Mouse (Mus musculus): ENCODE results near the gene Rcbtb1. TPM values are rescaled to one million over a fixed set of nuclear protein-coding genes. Genes with fewer than 3 reads are reported as not detected.

The Rcbtb1 gene
- polyA plus RNA-seq (2012; rRNA removed; ENCODE audit: low replicate concordance) = 14.9 and 18.1 TPM in 2 replicates

DNA sequence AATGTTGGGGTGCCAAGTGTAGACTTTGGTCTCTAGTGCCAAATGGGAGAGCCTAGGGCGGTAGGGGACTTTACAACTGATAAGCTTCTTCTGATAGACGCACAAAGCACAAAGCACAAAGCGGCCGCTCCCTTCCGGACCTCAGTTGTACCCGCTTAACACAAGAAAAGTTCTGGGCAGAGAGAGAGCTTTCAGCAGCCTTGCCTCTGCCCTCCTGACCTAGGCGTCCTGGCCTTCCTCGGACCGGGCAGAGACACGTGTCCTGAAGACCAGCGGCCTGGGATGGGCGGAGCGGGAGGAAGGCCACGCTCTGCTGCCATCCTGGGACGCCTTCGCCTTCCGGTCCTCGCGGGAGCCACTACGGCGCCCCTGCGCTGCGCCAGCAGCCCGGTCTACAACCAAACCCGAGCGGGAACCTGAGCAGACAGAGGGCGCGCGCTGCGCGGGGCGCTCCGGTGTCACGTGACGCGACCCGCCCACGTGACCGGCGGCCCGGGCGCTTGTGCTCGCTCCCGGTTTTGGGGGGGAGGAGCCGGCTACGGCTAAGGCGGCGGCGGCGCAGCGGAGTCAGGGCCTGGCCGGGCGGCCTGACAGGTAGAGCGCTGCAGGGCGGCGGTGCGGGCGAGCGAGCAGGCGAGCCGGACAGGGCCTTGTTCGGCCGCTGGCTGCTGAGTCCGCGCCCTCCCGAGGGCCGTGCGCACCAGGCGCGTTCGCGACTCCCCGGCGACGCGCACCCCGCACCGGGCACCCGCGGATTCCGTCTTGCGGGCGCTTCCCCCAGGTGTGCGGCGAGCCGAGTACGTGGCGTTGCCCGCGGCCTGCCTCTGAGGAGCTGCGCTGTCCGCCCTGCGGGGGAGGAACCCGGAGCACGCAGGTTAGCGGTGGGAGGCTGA is at the start of gene Rcbtb1:
Gene Rcbtb1, plus strand, starts transcription at position 499 of the 893 bp plus-strand sequence.

DNA sequence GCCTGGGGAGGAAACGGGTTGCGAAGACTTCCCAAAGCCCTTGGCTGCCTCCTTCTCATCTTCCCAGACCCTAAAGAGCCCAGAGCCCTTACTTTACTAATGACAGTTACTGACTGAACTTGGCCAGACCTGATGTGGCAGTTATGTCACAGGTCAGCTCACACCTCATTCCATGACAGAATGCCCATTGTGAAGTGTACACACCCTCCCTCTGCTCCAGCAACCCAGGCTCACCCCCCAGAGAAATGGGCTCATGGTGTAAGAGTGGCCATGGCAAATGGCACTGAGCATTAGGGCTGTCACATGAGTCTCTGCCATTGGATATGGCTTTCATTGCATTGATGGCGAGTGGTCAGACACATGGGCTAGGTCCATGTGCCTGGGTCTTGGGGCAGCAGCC is 22.4 kb upstream of the Rcbtb1 start, which contains the start of gene Gm5142:
Gene Gm5142, minus strand, starts transcription at position 101 of the 400 bp plus-strand sequence.

DNA sequence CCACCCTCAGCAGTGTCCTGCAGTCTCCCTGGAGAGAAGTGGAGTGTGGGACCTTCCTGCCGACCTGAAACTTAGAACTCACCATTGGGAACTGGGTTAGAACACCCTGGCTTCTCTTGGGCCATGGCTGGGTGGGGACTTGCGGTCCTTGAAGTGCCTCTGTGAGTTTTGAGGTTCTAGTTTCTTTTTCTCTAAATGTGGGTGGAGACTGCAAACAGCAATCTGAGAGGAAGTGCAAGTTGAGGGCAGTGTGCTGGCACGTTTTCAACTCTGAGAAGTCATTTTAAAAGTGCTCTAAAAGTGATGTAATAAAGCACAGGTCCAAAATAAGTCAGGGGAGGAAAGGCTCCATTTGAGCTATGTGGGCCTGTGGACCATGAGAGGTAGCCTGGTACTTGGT is 59.0 kb downstream of the Rcbtb1 start, which contains the start of gene Gm6904:
Gene Gm6904, minus strand, starts transcription at position 161 of the 400 bp plus-strand sequence.

Other genes with a start within 250 kb of the Rcbtb1 start
- not detected in 2 replicates for gene 1700129C05Rik, start 58.3 kb upstream of the Rcbtb1 start, polyA plus RNA-seq (2012; rRNA removed; ENCODE audit: low replicate concordance)
- not detected in 2 replicates for gene Gm5142, start 22.5 kb upstream of the Rcbtb1 start, polyA plus RNA-seq (2012; rRNA removed; ENCODE audit: low replicate concordance)
- gene Gm6904, start 59.0 kb downstream of the Rcbtb1 start, polyA plus RNA-seq (2012; rRNA removed; ENCODE audit: low replicate concordance) = 0.23 and 0.36 TPM in 2 replicates
- 2.3 and 4.0 TPM in 2 replicates for gene Phf11a, start 96.3 kb downstream of the Rcbtb1 start, polyA plus RNA-seq (2012; rRNA removed; ENCODE audit: low replicate concordance)
- gene Phf11b, start 140.1 kb downstream of the Rcbtb1 start, polyA plus RNA-seq (2012; rRNA removed; ENCODE audit: low replicate concordance) = 2.8 and 6.1 TPM in 2 replicates
- gene Phf11d, start 164.3 kb downstream of the Rcbtb1 start, polyA plus RNA-seq (2012; rRNA removed; ENCODE audit: low replicate concordance) = 7.9 and 25.1 TPM in 2 replicates
- 0.65 and 1.7 TPM in 2 replicates for gene Phf11c, start 194.2 kb downstream of the Rcbtb1 start, polyA plus RNA-seq (2012; rRNA removed; ENCODE audit: low replicate concordance)
- gene Setdb2, start 239.7 kb downstream of the Rcbtb1 start, polyA plus RNA-seq (2012; rRNA removed; ENCODE audit: low replicate concordance) = 4.2 and 17.8 TPM in 2 replicates
- 9.0 and 23.2 TPM in 2 replicates for gene Cab39l, start 239.8 kb downstream of the Rcbtb1 start, polyA plus RNA-seq (2012; rRNA removed; ENCODE audit: low replicate concordance)